Mouse (Mus musculus) neural tube, embryonic 11.5 days (tissue): ENCODE measurements around the gene Prph. TPM values are rescaled to one million over a fixed set of nuclear protein-coding genes. Genes with fewer than 3 reads are reported as not detected.
"Not testable (repeated sequence)": the region's sequence is repeated elsewhere in the genome, so short reads cannot be mapped to it uniquely, and the experiment has no call there.

ENCODE experiments used
- ATAC-seq: fragments of 200-750 bp; cut with Nextera tagmentation; 2 replicates; pipeline ENCODE4 v1.8.0; 2017; ENCODE audit warnings: moderate number of reproducible peaks, mild to moderate bottlenecking, moderate TSS enrichment, moderate library complexity; ENCODE audit not compliant: insufficient read depth, low FRiP score, low TSS enrichment
- DNase-seq: peaks from one replicate; pipeline ENCODE4 v3.0.0-alpha.2; 2015; ENCODE audit warnings: low spot score
- H3K27ac ChIP-seq: fragments of 300-500 bp; sonication (generic); 2 replicates; pipeline ENCODE4 v1.5.1; 2014; ENCODE audit warnings: low read depth, mild to moderate bottlenecking, low read length
- H3K27me3 ChIP-seq: fragments of 300-500 bp; sonication (generic); 2 replicates; pipeline ENCODE4 v1.6.1; 2014; ENCODE audit warnings: mild to moderate bottlenecking, low read length, mixed read lengths; ENCODE audit not compliant: control insufficient read depth, insufficient read depth
- H3K36me3 ChIP-seq: fragments of 300-500 bp; sonication (generic); 2 replicates; pipeline ENCODE4 v1.6.1; 2014; ENCODE audit warnings: mild to moderate bottlenecking, low read length, moderate library complexity, mixed read lengths; ENCODE audit not compliant: control insufficient read depth, insufficient read depth
- H3K4me1 ChIP-seq: fragments of 300-500 bp; sonication (generic); 2 replicates; pipeline ENCODE4 v1.6.1; 2014; ENCODE audit warnings: low read length, mixed read lengths; ENCODE audit not compliant: control insufficient read depth, insufficient read depth
- H3K4me2 ChIP-seq: fragments of 300-500 bp; sonication (generic); 2 replicates; pipeline ENCODE4 v1.6.1; 2014; ENCODE audit warnings: low read depth, mild to moderate bottlenecking, moderate library complexity
- H3K4me3 ChIP-seq: fragments of 300-500 bp; sonication (generic); 2 replicates; pipeline ENCODE4 v1.5.1; 2014; ENCODE audit warnings: low read depth, low read length
- H3K9ac ChIP-seq: fragments of 300-500 bp; sonication (generic); 2 replicates; pipeline ENCODE4 v1.6.1; 2014; ENCODE audit warnings: mild to moderate bottlenecking, low read length
- H3K9me3 ChIP-seq: fragments of 300-500 bp; sonication (generic); 2 replicates; pipeline ENCODE4 v1.6.1; 2016; ENCODE audit warnings: low read length; ENCODE audit not compliant: control insufficient read depth
- WGBS: fragments of 180-500 bp; shearing (Covaris S2); extraction: QIAGEN DNeasy Blood & Tissue Kit; methylation state at CpG from one replicate; pipeline ENCODE4 v1.1.7; 2014; 5-methylcytosine and 5-hydroxymethylcytosine counted together
- polyA plus RNA-seq: library from polyadenylated mRNA; unstranded; fragments of >200 nt; fragmentation: Nextera tagmentation; extraction: Ambion mirVana; gene quantifications from 2 replicates; pipeline ENCODE4 v1.2.1, GENCODE M21; 2014

Prph gene
- polyA plus RNA-seq, 1 experiment from 2014 or later: 54.0 TPM

DNA sequence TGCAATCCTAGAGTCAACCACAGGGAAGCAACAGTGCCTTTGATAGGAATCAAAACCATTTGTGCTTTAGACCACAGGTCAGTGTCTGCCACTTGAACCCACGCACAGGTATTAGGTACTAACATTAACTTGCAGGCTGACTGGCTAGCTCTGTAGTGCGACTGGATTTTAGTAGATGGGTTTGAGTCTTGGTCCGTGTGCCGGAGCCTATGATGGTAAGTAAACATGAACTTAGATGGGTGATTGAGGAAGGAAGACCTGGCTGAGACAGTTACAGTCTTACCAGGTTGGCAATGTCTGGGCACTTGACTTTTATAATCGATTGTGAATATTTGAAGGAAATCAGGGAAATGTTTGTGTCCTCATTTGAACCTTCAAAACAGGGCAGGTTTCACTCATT is 16.2 kb upstream of the Prph start:
- H3K4me2 ChIP-seq: no peak overlapping the region
- no peaks in the 10 kb centered on the region for H3K4me1 ChIP-seq
- no peak overlapping the region for H3K9ac ChIP-seq
- H3K27me3 ChIP-seq: no peaks in the 10 kb centered on the region
- no peaks in the 10 kb centered on the region; the same call in 1 of the 2 replicates for H3K36me3 ChIP-seq
- WGBS: 89% methylated on average over 5 of the region's 5 CpGs
- ATAC-seq (no peak), DNase-seq (no peak)
- H3K27ac ChIP-seq: no peak overlapping the region
- H3K9me3 ChIP-seq: no peaks in the 10 kb centered on the region
- no peak overlapping the region for H3K4me3 ChIP-seq

DNA sequence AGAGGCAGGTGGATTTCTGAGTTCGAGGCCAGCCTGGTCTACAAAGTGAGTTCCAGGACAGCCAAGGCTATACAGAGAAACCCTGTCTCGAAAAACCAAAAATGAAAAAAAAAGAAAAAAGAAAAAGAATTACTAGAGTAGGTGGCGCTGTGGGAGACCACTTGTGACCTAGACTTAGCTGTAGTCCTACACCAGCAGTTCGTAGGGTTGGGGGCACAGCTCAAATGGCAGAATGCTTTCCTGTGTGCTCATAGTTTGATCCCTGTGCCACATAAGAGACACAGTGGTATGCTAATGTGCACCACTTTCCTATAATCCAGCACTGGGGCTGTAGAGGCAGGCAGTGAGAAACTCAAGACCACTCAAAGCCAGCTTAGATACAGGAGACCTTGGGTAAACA is 15.7 kb upstream of the Prph start:
- ATAC-seq: no peak
- no peak overlapping the region for H3K9ac ChIP-seq
- 85% methylated on average over 4 of the region's 4 CpGs for WGBS

DNA sequence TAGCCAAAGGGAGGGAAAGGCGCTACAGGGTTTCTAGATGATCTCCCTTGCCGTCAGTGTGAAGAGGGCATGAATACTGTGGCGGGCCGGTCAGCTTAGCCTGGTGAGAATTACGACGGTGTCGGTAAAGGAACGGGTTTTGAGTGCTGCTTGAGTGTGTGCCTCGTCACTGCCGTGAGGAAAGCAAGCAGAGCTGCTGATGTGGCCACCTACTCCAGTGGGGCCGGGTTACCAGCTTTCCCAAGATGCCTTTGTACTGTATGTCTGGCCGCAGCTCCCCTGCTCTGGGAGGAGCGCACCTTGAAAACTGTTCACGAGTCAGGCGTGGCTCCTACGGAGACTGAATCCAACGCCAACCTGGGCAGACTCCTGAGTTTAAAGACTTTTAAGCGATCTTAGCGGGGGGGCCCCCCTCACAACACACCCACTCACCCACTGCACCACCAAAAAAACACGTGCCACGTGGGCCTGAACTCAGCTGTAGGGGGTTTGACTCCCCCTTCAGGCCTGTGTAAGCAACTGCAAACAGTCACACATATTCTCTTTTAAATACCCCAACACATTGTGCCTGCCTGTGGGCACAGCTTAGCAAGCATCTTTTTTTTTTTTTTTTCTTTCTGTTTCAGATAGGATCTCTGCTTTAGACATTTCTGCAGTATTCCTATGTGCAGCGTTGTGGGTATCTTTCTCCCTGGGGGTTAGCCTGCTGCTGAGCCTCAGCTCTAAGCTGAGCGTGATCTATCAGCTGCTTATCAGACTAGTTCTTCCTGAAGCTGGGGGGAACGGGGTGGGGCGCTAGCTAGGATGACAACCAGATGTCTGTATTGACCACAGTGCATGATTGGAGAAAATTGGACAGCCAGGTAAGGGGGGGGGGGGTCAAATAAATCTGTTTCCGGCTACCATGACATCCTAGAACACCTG is 14.7 kb upstream of the Prph start:
- Histone ChIP-seq H3K9me3 (no peaks in the 10 kb centered on the region), H3K36me3 (no peaks in the 10 kb centered on the region; the same call in 1 of the 2 replicates)
- 71% methylated on average over 26 of the region's 26 CpGs for WGBS

More for the DNA sequence above, 15.7 kb upstream of the Prph start:
- Histone ChIP-seq H3K36me3 (no peaks in the 10 kb centered on the region; the same call in 1 of the 2 replicates), H3K4me1 (no peaks in the 10 kb centered on the region), H3K4me3 (no peak overlapping the region), H3K4me2 (no peak overlapping the region), H3K9me3 (no peaks in the 10 kb centered on the region), H3K27me3 (no peaks in the 10 kb centered on the region), H3K27ac (no peak overlapping the region)
- no peak for DNase-seq

DNA sequence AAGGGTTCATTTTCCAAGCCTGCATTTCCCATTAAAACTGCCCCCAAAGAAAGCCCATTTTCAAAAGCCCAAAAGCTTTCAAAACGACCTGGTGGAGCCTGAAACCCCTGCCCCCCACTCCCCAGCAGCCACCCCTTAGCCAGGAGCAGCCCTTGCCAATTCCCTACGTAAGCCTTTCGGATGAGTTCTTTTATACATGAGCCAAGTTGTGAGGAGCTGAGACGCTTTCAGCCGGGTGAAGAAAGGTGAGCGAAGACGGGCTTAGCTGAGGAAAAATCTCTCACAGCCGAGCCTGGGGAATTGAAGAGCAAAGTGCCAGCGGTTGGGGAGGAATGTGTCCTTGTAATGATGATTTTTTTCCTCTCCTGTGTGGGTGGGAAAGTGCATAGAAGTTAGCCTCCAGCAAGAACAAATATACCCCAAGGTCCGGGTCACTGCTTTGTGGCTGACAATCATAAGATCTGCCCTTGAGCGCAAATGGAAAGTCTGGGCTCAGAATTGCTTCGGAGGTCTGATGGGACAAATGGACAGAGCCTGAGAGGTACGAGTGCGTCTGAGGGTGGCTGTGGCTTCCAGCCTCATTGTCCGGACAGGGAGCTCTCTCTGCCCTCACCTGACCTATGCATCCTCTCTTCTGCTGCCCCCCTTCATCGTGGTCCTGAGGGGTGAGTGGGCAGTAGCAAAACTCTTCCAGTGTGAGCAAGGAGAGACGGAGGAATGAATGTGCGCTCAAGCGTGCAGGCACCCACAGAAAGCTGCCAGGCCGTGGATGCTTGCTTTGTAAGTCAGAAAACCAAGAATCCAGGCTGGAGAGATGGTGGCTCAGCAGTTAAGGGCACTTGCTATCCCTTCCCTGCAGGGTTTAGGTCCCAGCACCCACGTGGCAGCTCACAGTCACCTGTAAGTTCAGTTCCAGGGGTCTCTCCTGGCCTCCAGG is 13.8 kb upstream of the Prph start:
- ATAC-seq: no peak
- H3K27ac ChIP-seq: no peak overlapping the region
- no peaks in the 10 kb centered on the region for H3K27me3 ChIP-seq
- H3K4me1 ChIP-seq: no peaks in the 10 kb centered on the region
- no peak overlapping the region for H3K9ac ChIP-seq
- H3K36me3 ChIP-seq: no peaks in the 10 kb centered on the region
- 65% methylated on average over 21 of the region's 21 CpGs for WGBS
- no peaks in the 10 kb centered on the region for H3K9me3 ChIP-seq
- DNase-seq: no peak
- no peak overlapping the region for H3K4me2 ChIP-seq
- no peak overlapping the region for H3K4me3 ChIP-seq

More for the DNA sequence above, 14.7 kb upstream of the Prph start:
- H3K4me1 ChIP-seq: no peaks in the 10 kb centered on the region
- no peak overlapping the region for H3K9ac ChIP-seq
- H3K4me2 ChIP-seq: no peak overlapping the region
- no peak for DNase-seq
- no peaks in the 10 kb centered on the region for H3K27me3 ChIP-seq
- H3K27ac ChIP-seq: no peak overlapping the region
- no peak for ATAC-seq
- no peak overlapping the region for H3K4me3 ChIP-seq

DNA sequence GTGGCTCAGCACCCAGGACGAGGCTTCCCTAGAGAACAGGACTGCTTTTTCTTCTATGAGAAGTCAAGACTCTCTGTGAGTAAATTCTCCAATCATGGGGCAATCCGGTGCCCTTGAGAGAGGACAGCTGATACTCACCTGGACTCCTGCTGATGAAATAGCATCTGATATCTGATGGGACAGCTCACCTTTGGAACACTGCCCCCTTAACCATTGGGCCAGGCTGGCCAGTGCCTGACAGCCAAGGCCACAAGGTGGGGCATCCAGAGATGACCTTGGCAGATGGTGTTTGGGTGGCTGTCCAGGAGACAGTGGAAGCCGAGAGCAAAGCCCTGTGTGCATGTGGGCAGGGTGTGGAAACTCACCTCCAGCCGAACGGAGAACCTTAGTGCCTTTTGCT is 12.6 kb upstream of the Prph start:
- H3K4me1 ChIP-seq: no peaks in the 10 kb centered on the region
- 86% methylated on average over 5 of the region's 5 CpGs for WGBS
- DNase-seq (no peak), ATAC-seq (no peak)
- no peak overlapping the region for H3K4me2 ChIP-seq
- no peak overlapping the region for H3K9ac ChIP-seq
- H3K27me3 ChIP-seq: no peaks in the 10 kb centered on the region
- H3K27ac ChIP-seq: no peak overlapping the region
- no peak overlapping the region for H3K4me3 ChIP-seq
- no peaks in the 10 kb centered on the region for H3K36me3 ChIP-seq
- no peaks in the 10 kb centered on the region for H3K9me3 ChIP-seq

DNA sequence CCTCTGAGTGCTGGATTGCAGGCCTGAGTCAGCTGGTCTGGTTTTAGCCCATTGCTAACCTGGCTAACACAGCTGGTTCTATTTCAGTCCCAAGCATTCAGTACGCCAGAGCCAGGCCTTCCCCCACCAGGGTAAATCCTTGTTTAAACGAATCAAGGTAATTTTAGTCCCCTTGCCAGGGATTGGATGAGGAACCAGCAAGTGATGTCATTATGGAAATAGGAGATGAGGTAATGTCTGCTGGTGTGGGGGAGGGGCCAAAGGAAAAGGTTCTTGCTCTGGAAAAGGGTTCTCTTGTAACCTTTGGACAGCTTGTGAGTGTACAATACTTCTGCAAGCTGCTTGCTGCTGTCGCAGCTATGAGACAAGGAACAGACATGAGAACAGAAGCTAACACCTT is 10.1 kb upstream of the Prph start:
- H3K9ac ChIP-seq: no peak overlapping the region
- no peaks in the 10 kb centered on the region for H3K9me3 ChIP-seq
- H3K27me3 ChIP-seq: no peaks in the 10 kb centered on the region
- H3K4me3 ChIP-seq: no peak overlapping the region
- H3K4me1 ChIP-seq: no peaks in the 10 kb centered on the region
- no peak for ATAC-seq
- no peaks in the 10 kb centered on the region for H3K36me3 ChIP-seq
- no peak overlapping the region for H3K27ac ChIP-seq
- H3K4me2 ChIP-seq: no peak overlapping the region
- 64% methylated on average over 3 of the region's 3 CpGs for WGBS
- DNase-seq: peak; percentile 15

DNA sequence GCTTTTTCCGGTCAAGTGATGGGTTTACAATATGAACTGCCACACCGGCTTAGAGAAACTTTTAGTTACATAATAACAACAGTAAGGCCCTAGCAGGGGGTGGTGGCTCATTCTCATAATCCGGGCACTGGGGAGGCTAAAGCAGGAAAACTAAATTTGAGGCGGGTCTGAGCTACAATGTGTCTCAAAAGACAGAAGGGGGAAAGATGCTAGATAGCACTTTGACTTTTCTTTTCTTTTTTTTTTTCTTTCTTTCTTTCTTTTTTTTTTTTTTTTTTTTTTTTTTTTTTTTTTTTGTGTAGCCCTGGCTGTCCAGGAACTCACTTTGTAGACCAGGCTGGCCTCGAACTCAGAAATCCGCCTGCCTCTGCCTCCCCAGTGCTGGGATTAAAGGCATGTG is 9.2 kb upstream of the Prph start:
- ATAC-seq: not testable (repeated sequence)
- WGBS: 91% methylated on average over 6 of the region's 6 CpGs

DNA sequence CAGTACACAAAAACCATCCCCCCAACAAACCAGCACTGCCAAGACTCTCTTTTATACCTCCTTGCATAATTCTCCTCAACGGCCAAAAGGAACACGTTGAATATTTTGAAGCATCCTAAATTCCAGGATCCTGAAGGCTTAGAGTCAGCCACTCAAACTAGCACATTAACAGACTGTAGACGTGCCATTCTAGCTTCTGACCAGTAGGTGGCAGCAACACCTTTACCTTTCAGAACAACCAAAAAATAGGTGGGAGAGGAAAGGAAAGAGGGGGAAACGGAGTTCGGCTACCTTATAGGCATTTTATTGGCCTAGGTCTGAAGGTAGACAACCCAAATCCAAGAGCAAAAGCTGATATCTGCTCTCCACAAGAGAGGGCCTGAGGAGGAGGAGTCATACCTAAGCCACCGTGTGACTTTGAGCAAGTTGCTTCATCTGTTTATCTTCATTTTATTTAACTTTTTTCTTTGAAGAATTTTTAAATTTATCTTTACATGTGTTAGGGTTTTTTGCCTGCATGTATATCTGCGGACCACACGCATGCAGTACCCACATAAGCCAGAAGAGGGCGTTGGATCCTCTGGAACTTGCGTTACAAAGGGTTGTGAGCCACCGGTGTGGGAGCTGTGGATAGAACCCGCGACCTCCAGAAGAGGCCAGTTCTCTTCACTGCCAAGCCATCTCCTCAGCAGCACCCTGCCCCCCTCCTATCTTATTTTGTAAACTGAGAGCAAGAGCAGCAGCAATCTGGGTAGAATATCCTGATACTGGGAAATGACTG is 5.3 kb upstream of the Prph start:
- WGBS: 36% methylated on average over 13 of the region's 13 CpGs
- H3K9me3 ChIP-seq: no peaks in the 10 kb centered on the region

More for the DNA sequence above, 9.2 kb upstream of the Prph start:
- not testable (repeated sequence) for H3K9ac ChIP-seq, H3K27me3 ChIP-seq, H3K4me3 ChIP-seq, H3K4me1 ChIP-seq, H3K27ac ChIP-seq, H3K4me2 ChIP-seq, H3K36me3 ChIP-seq, DNase-seq, H3K9me3 ChIP-seq

More for the DNA sequence above, 5.3 kb upstream of the Prph start:
- DNase-seq (peak; percentile 65), ATAC-seq (no peak)
- no peaks in the 10 kb centered on the region for H3K36me3 ChIP-seq
- 0 out of 2 replicates have a peak, but pooled peaks cover 3% of the 10 kb centered on the region for H3K4me1 ChIP-seq
- peaks cover 21% of the 10 kb centered on the region for H3K27me3 ChIP-seq
- no peak overlapping the region for H3K27ac ChIP-seq
- H3K4me2 ChIP-seq: no peak overlapping the region
- no peak overlapping the region for H3K9ac ChIP-seq
- no peak overlapping the region for H3K4me3 ChIP-seq
